Mouse (Mus musculus) G1E (cell line): Measurements from ENCODE around the gene Emc10. TPM values are rescaled to one million over a fixed set of nuclear protein-coding genes. Genes with fewer than 3 reads are reported as not detected.

Experiments used
- ATAC-seq: 2 replicates; pipeline ENCODE4 v1.8.0; 2016; ENCODE audit warnings: mild to moderate bottlenecking; ENCODE audit not compliant: insufficient number of reproducible peaks, poor library complexity, low FRiP score, severe bottlenecking; ENCODE audit errors: extremely low read depth
- DNase-seq: peaks from one replicate; pipeline ENCODE4 v3.0.0; 2012; ENCODE audit warnings: low spot score
- H3K27me3 ChIP-seq: 2 replicates; pipeline ENCODE4 v1.6.1; 2012; ENCODE audit warnings: mild to moderate bottlenecking, low read length, inconsistent platforms; ENCODE audit not compliant: insufficient read depth
- H3K36me3 ChIP-seq: replicated peaks from 2 replicates; pipeline ENCODE3; 2012; ENCODE audit warnings: mild to moderate bottlenecking, inconsistent platforms
- H3K4me1 ChIP-seq: 2 replicates; pipeline ENCODE4 v1.6.1; 2012; ENCODE audit warnings: low read depth, low read length, inconsistent platforms, mixed read lengths; ENCODE audit not compliant: insufficient read depth
- H3K4me3 ChIP-seq: 2 replicates; pipeline ENCODE4 v1.5.1; 2012; ENCODE audit warnings: low read depth, mild to moderate bottlenecking, inconsistent platforms, low read length, moderate library complexity, mixed read lengths
- H3K9me3 ChIP-seq: replicated peaks from 2 replicates; pipeline ENCODE4 v1.6.1; 2012; ENCODE audit warnings: inconsistent platforms
- CTCF ChIP-seq: IDR thresholded peaks from 2 replicates; pipeline ENCODE4 v1.5.1; 2012; ENCODE audit warnings: low read depth, low read length, inconsistent platforms, mixed read lengths
- GATA1 ChIP-seq: IDR thresholded peaks from 2 replicates; pipeline ENCODE4 v1.6.1; 2012; ENCODE audit warnings: borderline replicate concordance, low read length, inconsistent platforms, mixed read lengths
- GATA2 ChIP-seq: IDR thresholded peaks from 2 replicates; pipeline ENCODE4 v1.6.1; 2012; ENCODE audit warnings: low read depth, low read length, inconsistent platforms, borderline replicate concordance
- POLR2AphosphoS5 ChIP-seq: IDR thresholded peaks from 2 replicates; pipeline ENCODE4 v1.6.1; 2012; ENCODE audit warnings: low read depth, low read length, inconsistent platforms; ENCODE audit not compliant: insufficient replicate concordance
- TAL1 ChIP-seq: conservative IDR thresholded peaks from 2 replicates; pipeline ENCODE4 v1.6.1; 2012; ENCODE audit warnings: low read depth, low read length, inconsistent platforms, mixed read lengths
- polyA plus RNA-seq: library from polyadenylated mRNA; stranded (reverse); fragments of >175 nt; gene quantifications from 2 replicates; pipeline ENCODE4 v1.2.3, GENCODE M21; 2012
- total RNA-seq, 2 experiments: library from RNA; stranded (forward) in 1 of 2; stranded (reverse) in 1 of 2; fragments of 200-1000 nt in 1 of 2; fragments of >200 nt in 1 of 2; fragmentation: Nextera tagmentation in 1 of 2; gene quantifications; 2 replicates each; pipeline ENCODE4 v1.2.3; 2014 to 2017

Gene Emc10
- total and polyA plus RNA-seq, 3 experiments: 19.0 to 147 (median 33.3) TPM

- Histone ChIP-seq H3K9me3 (peaks cover 3% of the 10 kb centered on the region), H3K27me3 (peaks cover 46% of the 10 kb centered on the region; the same call in 1 of the 2 replicates), H3K4me3 (no peak overlapping the region), H3K4me1 (no peaks in the 10 kb centered on the region; the same call in none of the 2 replicates), H3K36me3 (no peaks in the 10 kb centered on the region)
- no peak for DNase-seq
- no peak for ATAC-seq
- TF ChIP-seq POLR2AphosphoS5 (no peak), CTCF (no peak), GATA1 (no peak), GATA2 (no peak), TAL1 (no peak)
Measured at GRCm38 (mm10) chr7:44507491-44507890, 11.2 kb upstream of the Emc10 start.

DNA sequence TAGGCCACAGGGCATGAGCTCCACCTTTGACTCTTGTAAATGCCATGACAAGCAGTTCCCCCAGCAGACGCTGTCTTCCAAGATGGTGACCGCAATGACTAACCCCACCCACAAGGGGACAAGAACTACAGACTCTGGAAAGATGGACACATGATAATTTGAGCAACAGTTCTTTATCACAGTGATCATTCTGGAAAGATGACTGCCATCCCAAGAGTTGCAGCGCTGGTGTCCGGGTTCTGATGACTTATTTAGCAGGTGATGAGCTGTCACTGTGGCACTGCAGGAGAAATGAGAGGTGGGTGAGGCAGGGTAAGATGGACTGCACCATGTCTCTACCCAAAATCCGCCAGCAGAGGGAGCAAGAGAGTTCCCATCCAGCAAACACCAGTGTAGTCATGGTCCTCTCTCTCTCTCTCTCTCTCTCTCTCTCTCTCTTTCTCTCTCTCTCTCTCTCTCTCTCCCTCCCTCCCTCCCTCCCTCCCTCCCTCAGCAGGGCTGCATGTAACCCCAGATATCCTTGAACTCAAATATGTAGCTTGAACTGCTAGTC, 5.3 kb upstream of the Emc10 start:
- ATAC-seq: no peak
- peaks cover 22% of the 10 kb centered on the region; the same call in 1 of the 2 replicates for H3K27me3 ChIP-seq
- peak; percentile 68 for DNase-seq

DNA sequence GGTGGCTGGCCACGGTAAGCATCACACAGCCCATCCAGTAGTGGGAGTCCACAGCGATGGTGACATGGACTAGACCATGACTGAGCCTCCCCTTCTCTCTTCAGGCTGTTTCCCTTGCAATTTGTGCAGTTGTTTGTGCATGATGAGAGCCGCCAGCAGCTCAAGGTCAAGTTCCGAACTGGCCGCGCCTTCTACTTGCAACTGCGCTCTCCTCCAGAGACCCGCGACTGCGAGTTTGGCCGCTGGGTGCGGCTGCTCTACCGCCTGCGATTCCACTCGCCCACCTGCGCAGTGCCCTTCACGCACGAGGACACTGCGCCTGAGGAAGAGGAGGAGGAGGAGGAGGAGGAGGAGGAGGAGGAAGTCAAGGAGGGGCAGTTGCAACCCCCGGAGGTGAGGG, 3.7 kb upstream of the Emc10 start:
- Histone ChIP-seq H3K4me1 (peaks cover 27% of the 10 kb centered on the region), H3K4me3 (no peak overlapping the region), H3K27me3 (peaks cover 13% of the 10 kb centered on the region; the same call in 1 of the 2 replicates), H3K36me3 (peaks cover 8% of the 10 kb centered on the region), H3K9me3 (no peaks in the 10 kb centered on the region)
- TF ChIP-seq GATA2: no peak
- no peak for TF ChIP-seq CTCF
- TF ChIP-seq POLR2AphosphoS5: no peak
- TF ChIP-seq GATA1: no peak
- no peak for TF ChIP-seq TAL1
- ATAC-seq (no peak), DNase-seq (no peak)

More for the DNA sequence above, 5.3 kb upstream of the Emc10 start:
- H3K4me3 ChIP-seq: no peak overlapping the region
- H3K36me3 ChIP-seq: peaks cover 6% of the 10 kb centered on the region
- peaks cover 18% of the 10 kb centered on the region for H3K4me1 ChIP-seq
- TF ChIP-seq CTCF (peak; percentile 83), GATA2 (no peak)
- H3K9me3 ChIP-seq: no peaks in the 10 kb centered on the region

- Histone ChIP-seq H3K4me3 (no peak overlapping the region), H3K4me1 (peaks cover 33% of the 10 kb centered on the region), H3K27me3 (peaks cover 11% of the 10 kb centered on the region; the same call in 1 of the 2 replicates), H3K9me3 (no peaks in the 10 kb centered on the region), H3K36me3 (peaks cover 18% of the 10 kb centered on the region)
- ATAC-seq (no peak), DNase-seq (no peak)
- no peak for TF ChIP-seq GATA1
- TF ChIP-seq POLR2AphosphoS5: no peak
- TF ChIP-seq TAL1: no peak
- no peak for TF ChIP-seq CTCF
- no peak for TF ChIP-seq GATA2
Measured at GRCm38 (mm10) chr7:44498922-44499321, 2.6 kb upstream of the Emc10 start.

- Histone ChIP-seq H3K27me3 (no peaks in the 10 kb centered on the region), H3K36me3 (peaks cover 32% of the 10 kb centered on the region), H3K4me3 (peak overlapping the region; percentile 85; the same call in 1 of the 2 replicates), H3K4me1 (peaks cover 33% of the 10 kb centered on the region), H3K9me3 (no peaks in the 10 kb centered on the region)
- DNase-seq: no peak
- TF ChIP-seq CTCF: no peak
- no peak for TF ChIP-seq POLR2AphosphoS5
- TF ChIP-seq GATA1: no peak
- TF ChIP-seq GATA2: no peak
- TF ChIP-seq TAL1: no peak
- no peak for ATAC-seq
Measured at GRCm38 (mm10) chr7:44497361-44498055, 1.2 kb upstream of the Emc10 start.

DNA sequence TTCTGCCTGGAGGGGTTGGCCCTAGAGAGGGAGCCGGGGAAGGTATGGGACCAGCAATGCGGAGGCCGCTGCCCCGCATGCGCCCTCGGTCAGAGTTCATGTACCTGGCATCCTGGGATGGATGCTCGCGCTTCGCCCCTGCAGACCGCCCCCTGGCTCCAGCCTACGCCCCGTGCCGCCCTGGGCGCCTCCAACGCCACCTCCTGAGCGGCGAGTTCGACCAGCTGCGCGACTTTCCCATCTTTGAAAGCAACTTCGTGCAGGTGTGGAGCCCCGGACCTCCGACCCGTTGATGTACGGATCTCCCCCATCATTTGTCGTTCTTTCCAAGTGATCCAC, 411 bp upstream of the Emc10 start:
- no peak for DNase-seq
- Histone ChIP-seq H3K4me1 (peaks cover 33% of the 10 kb centered on the region), H3K27me3 (no peaks in the 10 kb centered on the region), H3K9me3 (no peaks in the 10 kb centered on the region), H3K36me3 (peaks cover 39% of the 10 kb centered on the region), H3K4me3 (peak overlapping the region; percentile 85)
- ATAC-seq: no peak
- 0 out of 2 replicates have a peak, but pooled peaks have one; percentile 30 for TF ChIP-seq POLR2AphosphoS5
- TF ChIP-seq TAL1: no peak
- TF ChIP-seq GATA1: no peak
- TF ChIP-seq GATA2: no peak
- TF ChIP-seq CTCF: no peak

GRCm38 (mm10) chr7:44495086-44495485, 1.2 kb downstream of the Emc10 start:
- Histone ChIP-seq H3K9me3 (no peaks in the 10 kb centered on the region), H3K27me3 (no peaks in the 10 kb centered on the region), H3K36me3 (peaks cover 56% of the 10 kb centered on the region), H3K4me3 (peak overlapping the region; percentile 85; the same call in 1 of the 2 replicates), H3K4me1 (peaks cover 37% of the 10 kb centered on the region)
- no peak for TF ChIP-seq POLR2AphosphoS5
- no peak for TF ChIP-seq GATA1
- TF ChIP-seq GATA2: no peak
- no peak for TF ChIP-seq TAL1
- no peak for TF ChIP-seq CTCF
- DNase-seq: no peak
- ATAC-seq: no peak
